Mouse (Mus musculus) thymus, postnatal 36 days (tissue): ENCODE measurements around the gene Chac1.

ENCODE experiments used
- DNase-seq, 2 experiments: peaks; one replicate each; pipeline ENCODE4 v3.0.0; 2022; ENCODE audit warnings: mixed read lengths in 2 of 2

The Chac1 gene

GRCm38 (mm10) chr2:119377286-119377685, 26.3 kb downstream of the Chac1 start:
- DNase-seq = no peak

GRCm38 (mm10) chr2:119377826-119378225, 26.8 kb downstream of the Chac1 start:
- no peak for DNase-seq

GRCm38 (mm10) chr2:119379455-119379854, 28.4 kb downstream of the Chac1 start:
- no peak for DNase-seq

GRCm38 (mm10) chr2:119388266-119388665, 37.2 kb downstream of the Chac1 start:
- DNase-seq = no peak

GRCm38 (mm10) chr2:119389992-119390391, 39.0 kb downstream of the Chac1 start:
- no peak for DNase-seq

- DNase-seq = no peak
These were observed 47.2 kb downstream of the Chac1 start for GRCm38 (mm10) chr2:119398252-119398651.

GRCm38 (mm10) chr2:119398665-119399064, 47.6 kb downstream of the Chac1 start:
- DNase-seq = no peak

- DNase-seq = no peak
These were observed 48.3 kb downstream of the Chac1 start for GRCm38 (mm10) chr2:119399313-119399712.
